Mouse (Mus musculus) liver, adult 2 months (tissue): ENCODE measurements around the gene Slc25a1. TPM values are rescaled to one million over a fixed set of nuclear protein-coding genes. Genes with fewer than 3 reads are reported as not detected.

Experiments
- DNase-seq: peaks from one replicate; pipeline ENCODE4 v3.0.0-alpha.2; 2011; ENCODE audit warnings: low read depth, low spot score; ENCODE audit errors: extremely low read depth
- H3K27ac ChIP-seq: fragments of 200-500 bp; replicated peaks from 2 replicates; pipeline ENCODE4 v1.5.1; 2012; ENCODE audit warnings: low read depth, mild to moderate bottlenecking, control low read depth, inconsistent platforms, low read length; ENCODE audit not compliant: insufficient read depth
- H3K27me3 ChIP-seq: fragments of 200-500 bp; 2 replicates; pipeline ENCODE4 v1.6.1; 2012; ENCODE audit warnings: mild to moderate bottlenecking, moderate library complexity, low read length, inconsistent platforms; ENCODE audit not compliant: control insufficient read depth, insufficient read depth
- H3K36me3 ChIP-seq: fragments of 200-500 bp; 2 replicates; pipeline ENCODE4 v1.6.1; 2012; ENCODE audit warnings: low read length, inconsistent platforms; ENCODE audit not compliant: control insufficient read depth, insufficient read depth
- H3K4me1 ChIP-seq: fragments of 200-500 bp; 2 replicates; pipeline ENCODE4 v1.6.1; 2011; ENCODE audit warnings: low read length; ENCODE audit not compliant: control insufficient read depth, insufficient read depth
- H3K4me3 ChIP-seq: fragments of 200-500 bp; 2 replicates; pipeline ENCODE4 v1.5.1; 2011; ENCODE audit warnings: low read depth, mild to moderate bottlenecking, control low read depth, low read length, moderate library complexity; ENCODE audit not compliant: insufficient read depth
- H3K79me2 ChIP-seq: fragments of 200-500 bp; 2 replicates; pipeline ENCODE4 v1.6.1; 2012; ENCODE audit warnings: inconsistent platforms, mild to moderate bottlenecking, low read length, moderate library complexity; ENCODE audit not compliant: control insufficient read depth, insufficient read depth
- H3K9ac ChIP-seq: fragments of 200-500 bp; 2 replicates; pipeline ENCODE4 v1.6.1; 2012; ENCODE audit warnings: low read depth, mild to moderate bottlenecking, control low read depth, inconsistent platforms, low read length
- CTCF ChIP-seq: fragments of 200-500 bp; IDR thresholded peaks from 2 replicates; pipeline ENCODE4 v1.5.1; 2011; ENCODE audit warnings: low read depth, low read length, control low read depth
- POLR2A ChIP-seq: fragments of 200-500 bp; IDR thresholded peaks from 2 replicates; pipeline ENCODE4 v1.6.1; 2011; ENCODE audit warnings: low read length, control low read depth; ENCODE audit not compliant: insufficient read depth; ENCODE audit errors: extremely low read depth
- WGBS: fragments of 180-500 bp; shearing (Covaris S2); methylation state at CpG from one replicate; pipeline ENCODE4 v1.1.7; 2018; 5-methylcytosine and 5-hydroxymethylcytosine counted together
- polyA plus RNA-seq: library from polyadenylated mRNA; depleted of rRNA; stranded (reverse); fragments of >200 nt; gene quantifications from 2 replicates; pipeline ENCODE4 v1.2.3, GENCODE M21; 2012
- total RNA-seq: library from RNA; depleted of rRNA; stranded (reverse); fragments of >200 nt; gene quantifications from 2 replicates; pipeline ENCODE4 v1.2.3, GENCODE M21; 2014

Slc25a1 gene
- total and polyA plus RNA-seq, 2 experiments = 164 to 373 TPM

DNA sequence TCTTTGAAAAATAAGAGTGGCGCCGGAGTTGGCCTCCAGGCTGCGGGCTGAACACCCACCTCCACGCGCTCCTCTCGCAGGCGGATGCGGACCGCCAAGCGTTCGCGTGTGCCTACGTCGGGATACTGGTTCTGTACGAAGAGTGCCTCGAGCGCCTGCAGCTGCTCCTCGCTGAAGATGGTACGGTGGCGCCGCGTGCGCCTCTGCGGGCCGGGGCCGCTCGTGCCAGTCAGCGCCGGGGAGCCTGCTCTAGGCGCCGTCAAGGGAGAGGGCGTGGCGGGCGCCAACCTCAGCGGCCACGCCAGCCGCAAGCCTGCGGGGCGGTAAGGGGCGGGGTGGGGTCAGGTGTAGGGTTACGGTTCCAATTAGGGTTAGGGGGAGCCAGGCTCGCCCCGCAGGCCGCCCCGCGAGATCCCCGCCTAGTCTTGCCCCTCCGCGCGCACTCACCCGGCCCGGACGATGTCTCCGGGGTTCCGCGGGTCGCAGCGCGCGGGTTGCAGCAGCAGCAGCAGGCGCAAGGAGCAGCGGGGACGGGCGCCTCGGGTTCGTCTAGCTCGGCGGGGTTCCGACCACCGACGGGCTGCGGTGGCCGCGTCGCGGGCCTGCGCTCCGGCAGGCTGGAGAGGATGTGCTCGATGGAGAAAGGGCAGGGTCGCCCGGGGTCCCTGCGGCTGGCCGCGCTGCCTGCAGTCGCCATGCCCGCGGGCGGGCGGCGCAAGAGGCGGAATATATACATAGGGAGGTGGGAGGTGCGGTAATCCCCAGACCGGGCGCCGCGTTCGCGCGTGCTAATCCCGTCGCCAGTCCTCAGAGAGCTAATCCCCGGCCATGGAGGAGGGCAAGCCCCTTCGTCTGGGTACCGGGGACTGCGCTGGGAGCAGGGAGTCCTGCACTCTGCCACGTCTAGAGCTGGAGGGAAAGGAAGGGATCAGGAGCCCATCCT is 13.4 kb downstream of the Slc25a1 start, which contains the start of gene Gsc2:
Gsc2 (minus strand) TSS at position 753 of the 943 bp plus-strand sequence.
- TF ChIP-seq POLR2A (no peak), CTCF (no peak)
- peaks cover 4% of the 10 kb centered on the region; the same call in 1 of the 2 replicates for H3K79me2 ChIP-seq
- DNase-seq = no peak

DNA sequence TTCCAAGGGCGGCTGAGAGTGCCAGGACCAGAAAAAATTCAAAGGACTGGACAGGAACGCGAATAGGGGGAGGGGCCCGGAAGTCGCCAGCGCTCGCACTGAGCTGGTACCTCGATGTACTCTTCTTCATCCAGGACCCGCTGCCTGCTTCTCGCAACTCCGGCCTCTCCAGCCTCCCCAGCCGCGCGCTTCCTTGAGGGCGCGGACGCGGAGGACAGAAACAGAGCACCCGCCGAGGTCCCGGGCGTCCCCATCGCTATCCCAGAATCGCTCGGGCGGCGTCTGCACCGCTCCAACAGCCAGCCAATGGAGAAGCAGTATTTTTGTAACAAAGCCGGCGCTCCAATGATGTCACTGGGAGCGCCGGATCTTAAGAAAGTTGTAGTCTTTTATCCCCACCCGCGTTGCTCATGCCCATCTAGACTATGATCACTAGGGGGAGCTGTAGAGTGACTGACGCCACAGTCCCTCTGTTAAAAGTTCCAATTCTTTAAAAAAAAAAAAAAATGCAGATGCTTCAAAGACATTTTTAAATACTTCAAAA is 16.9 kb downstream of the Slc25a1 start, which contains the start of gene Ess2:
Ess2 (minus strand) TSS at position 297 of the 544 bp plus-strand sequence.
- H3K27me3 ChIP-seq = peaks cover 11% of the 10 kb centered on the region
- TF ChIP-seq CTCF = peak; percentile 64; the same call in 1 of the 2 replicates
- 0 out of 2 replicates have a peak, but pooled peaks have one; percentile 38 for TF ChIP-seq POLR2A
- H3K27ac ChIP-seq = peak within 1 kb of the TSS; percentile 76
- peak within 1 kb of the TSS; percentile 97 for H3K4me3 ChIP-seq
- WGBS = under 1% methylated on average over 35 of the region's 35 CpGs
- H3K4me1 ChIP-seq = peaks cover 4% of the 10 kb centered on the region; the same call in 1 of the 2 replicates
- H3K79me2 ChIP-seq = peaks cover 4% of the 10 kb centered on the region; the same call in 1 of the 2 replicates
- peak; percentile 85 for DNase-seq
- peaks cover 17% of the 10 kb centered on the region for H3K36me3 ChIP-seq
- peak within 1 kb of the TSS; percentile 85 for H3K9ac ChIP-seq

More for the DNA sequence above, 13.4 kb downstream of the Slc25a1 start, which contains the start of gene Gsc2:
- peaks cover 4% of the 10 kb centered on the region; the same call in 1 of the 2 replicates for H3K4me1 ChIP-seq
- 3% methylated on average over 106 of the region's 106 CpGs for WGBS
- no peak within 1 kb of the TSS for H3K27ac ChIP-seq
- H3K27me3 ChIP-seq = peaks cover 11% of the 10 kb centered on the region
- H3K36me3 ChIP-seq = no peaks in the 10 kb centered on the region
- H3K9ac ChIP-seq = no peak within 1 kb of the TSS
- H3K4me3 ChIP-seq = peak within 1 kb of the TSS; percentile 16; the same call in 1 of the 2 replicates

DNA sequence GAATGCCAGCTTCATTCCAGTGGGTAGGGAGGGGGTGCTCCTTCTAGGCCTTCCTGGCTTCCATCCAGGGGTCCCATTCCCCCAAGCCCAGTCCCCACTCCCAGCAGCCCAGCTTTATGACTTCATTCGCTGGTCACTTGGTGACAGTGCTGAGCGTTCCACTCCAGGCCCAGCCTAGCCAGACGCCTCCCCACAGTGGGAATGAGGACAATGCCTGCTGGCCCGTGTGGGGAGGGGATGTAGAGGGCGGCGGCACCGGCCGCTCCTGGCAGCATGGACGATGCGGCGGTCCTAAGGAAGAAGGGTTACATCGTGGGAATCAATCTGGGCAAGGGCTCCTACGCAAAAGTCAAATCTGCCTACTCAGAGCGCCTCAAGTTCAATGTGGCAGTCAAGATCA is 29.6 kb downstream of the Slc25a1 start, which contains the start of the genes Dgcr2 and Tssk2:
Dgcr2 (minus strand) TSS at position 101 of the 400 bp plus-strand sequence.
Tssk2 (plus strand) TSS at position 176 of the 400 bp plus-strand sequence.
- Histone ChIP-seq H3K27me3 (no peaks in the 10 kb centered on the region), H3K36me3 (peaks cover 11% of the 10 kb centered on the region), H3K27ac (no peak within 1 kb of the TSS), H3K4me1 (no peaks in the 10 kb centered on the region), H3K79me2 (no peaks in the 10 kb centered on the region), H3K9ac (no peak within 1 kb of the TSS), H3K4me3 (no peak within 1 kb of the TSS)
- WGBS = 94% methylated on average over 14 of the region's 14 CpGs
- TF ChIP-seq CTCF (no peak), POLR2A (no peak)
- no peak for DNase-seq

DNA sequence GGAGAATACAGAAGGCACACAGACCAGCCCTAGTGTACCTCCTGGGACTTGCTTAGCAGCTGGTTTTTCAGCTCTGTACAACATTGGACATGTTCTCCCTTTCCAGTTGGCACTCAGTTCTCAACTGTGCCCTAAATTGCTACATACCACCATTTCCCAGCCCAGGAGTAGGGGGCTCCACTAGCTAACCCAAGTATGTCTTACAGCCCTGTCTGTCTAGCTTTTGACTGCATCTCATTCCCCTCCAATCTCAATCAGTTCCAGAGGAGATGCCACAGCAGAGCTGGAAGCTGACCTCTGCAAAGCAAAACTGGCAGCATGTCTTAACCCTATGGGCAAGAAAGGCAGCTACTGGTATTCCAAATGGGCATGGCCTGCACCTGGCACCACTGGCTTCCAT is 31.9 kb downstream of the Slc25a1 start:
- Histone ChIP-seq H3K27me3 (no peaks in the 10 kb centered on the region), H3K27ac (no peak overlapping the region), H3K36me3 (peaks cover under 1% of the 10 kb centered on the region), H3K4me1 (peaks cover 5% of the 10 kb centered on the region), H3K4me3 (no peak overlapping the region), H3K79me2 (peaks cover 4% of the 10 kb centered on the region; the same call in 1 of the 2 replicates), H3K9ac (no peak overlapping the region)
- TF ChIP-seq POLR2A (no peak), CTCF (no peak)
- DNase-seq = no peak

DNA sequence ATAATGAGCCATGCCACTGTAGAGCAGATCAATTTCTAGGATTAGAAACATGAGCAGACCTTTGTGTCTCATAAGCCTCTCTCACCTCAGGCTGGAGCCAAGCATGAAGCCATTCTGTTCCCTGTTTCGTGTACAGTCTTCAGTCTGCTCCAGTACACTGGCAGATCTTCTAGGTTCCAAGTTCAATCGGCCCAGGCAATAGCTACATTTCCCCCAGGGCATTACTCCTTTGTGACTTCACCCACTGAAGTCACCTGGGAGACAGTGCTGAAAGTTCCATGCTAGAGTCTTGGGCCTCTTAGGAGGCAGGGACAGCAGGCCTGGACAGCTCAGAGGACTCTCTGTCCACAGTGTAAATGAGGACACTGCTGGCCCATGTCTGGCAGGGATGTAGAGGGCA is 34.1 kb downstream of the Slc25a1 start, which contains the start of gene Tssk1:
Tssk1 (plus strand) TSS at position 301 of the 400 bp plus-strand sequence.
- TF ChIP-seq POLR2A = no peak
- no peak for TF ChIP-seq CTCF
- H3K27ac ChIP-seq = no peak within 1 kb of the TSS
- DNase-seq = no peak
- no peaks in the 10 kb centered on the region for H3K36me3 ChIP-seq
- no peaks in the 10 kb centered on the region for H3K27me3 ChIP-seq
- H3K4me1 ChIP-seq = peaks cover 13% of the 10 kb centered on the region
- H3K9ac ChIP-seq = no peak within 1 kb of the TSS
- WGBS = 41% methylated on average over 2 of the region's 2 CpGs
- no peak within 1 kb of the TSS for H3K4me3 ChIP-seq
- peaks cover 19% of the 10 kb centered on the region; the same call in 1 of the 2 replicates for H3K79me2 ChIP-seq
